Mouse (Mus musculus) heart, postnatal 10 days (tissue): ENCODE measurements around the gene Nat8f7. TPM values are rescaled to one million over a fixed set of nuclear protein-coding genes. Genes with fewer than 3 reads are reported as not detected.
"Not testable (repeated sequence)": the region's sequence is repeated elsewhere in the genome, so short reads cannot be mapped to it uniquely, and the experiment has no call there.

Experiments
- DNase-seq, 2 experiments: peaks; one replicate each; pipeline ENCODE4 v3.0.0; 2021
- intact Hi-C: fragments of 180-260 bp; cut with DNase I; formaldehyde crosslinking; loops from one replicate; pipeline ENCODE4 v1.15.1; 2025
- microRNA-seq, 2 experiments: library from miRNA; unstranded; fragments of <30 nt; microRNA quantifications; one replicate each; pipeline ENCODE4 v1.2.0; 2022
- total RNA-seq, 2 experiments: library from RNA; stranded (reverse); gene quantifications; 2 replicates each; pipeline ENCODE4 v1.2.3; 2021

Gene Nat8f7
- under 1 TPM in 1 of 2 experiments, not detected in 1; 0.22 TPM for total RNA-seq

- intact Hi-C loops: not testable (repeated sequence)
- peak in 1 of 2 experiments; percentile 5 for DNase-seq
These were observed at the start of gene Nat8f7 for GRCm38 (mm10) chr6:85713105-85713504. Gene Nat8f7, minus strand, starts transcription at chr6:85713205.

- DNase-seq, intact Hi-C loops: not testable (repeated sequence)
These were observed 49.7 kb upstream of the Nat8f7 start for GRCm38 (mm10) chr6:85762678-85763077.

- peak; percentile 9 to 10 for DNase-seq
- intact Hi-C loops: not testable (repeated sequence)
These were observed 42.8 kb upstream of the Nat8f7 start for GRCm38 (mm10) chr6:85755705-85756249.

GRCm38 (mm10) chr6:85709607-85710006 lies 3.4 kb downstream of the Nat8f7 start:
- DNase-seq, intact Hi-C loops: not testable (repeated sequence)

- DNase-seq, intact Hi-C loops: not testable (repeated sequence)
These were observed 3.8 kb downstream of the Nat8f7 start for GRCm38 (mm10) chr6:85709206-85709605.

- peak; percentile 41 to 51 for DNase-seq
- intact Hi-C loops: not testable (repeated sequence)
These were observed 11.1 kb downstream of the Nat8f7 start for GRCm38 (mm10) chr6:85701943-85702342.

Small RNAs within 50 kb of the gene (microRNA-seq; reads per million reads assigned to microRNA genes)
- 0 reads per million in 2 experiments for gene Gm27317

Other genes starting within 250 kb of the Nat8f7 start
- not detected for gene Fbxo41, start 210.2 kb downstream of the Nat8f7 start, total RNA-seq
- gene Egr4, start 199.6 kb downstream of the Nat8f7 start, total RNA-seq: not detected
- gene Alms1, start 125.7 kb downstream of the Nat8f7 start, total RNA-seq: 1 to 10 TPM; 2.8 to 4.1 TPM
- gene Nat8f3, start 52.5 kb upstream of the Nat8f7 start, total RNA-seq: under 1 TPM in 1 of 2 experiments, not detected in 1; 0.36 TPM
- under 1 TPM in 1 of 2 experiments, not detected in 1; 0.30 TPM for gene Nat8f6, start 107.7 kb upstream of the Nat8f7 start, total RNA-seq
- gene Nat8f5, start 107.8 kb upstream of the Nat8f7 start, total RNA-seq: not detected
- gene Nat8, start 118.9 kb upstream of the Nat8f7 start, total RNA-seq: not detected
- gene Nat8f2, start 156.0 kb upstream of the Nat8f7 start, total RNA-seq: not detected
- gene Nat8f4, start 191.7 kb upstream of the Nat8f7 start, total RNA-seq: 1 to 10 TPM in 1 of 2 experiments, under 1 TPM in 1; 0.98 to 1.1 TPM
- gene Tprkb, start 198.7 kb upstream of the Nat8f7 start, total RNA-seq: 10 to 100 TPM; 12.2 to 13.4 TPM
- gene Nat8f1, start 202.5 kb upstream of the Nat8f7 start, total RNA-seq: 1 to 10 TPM; 1.4 to 2.1 TPM
- 10 to 100 TPM; 56.9 to 64.3 TPM for gene Dusp11, start 248.5 kb upstream of the Nat8f7 start, total RNA-seq